Mouse (Mus musculus) small intestine, adult 2 months (tissue): Measurements from ENCODE around the gene Pacrg. TPM values are rescaled to one million over a fixed set of nuclear protein-coding genes. Genes with fewer than 3 reads are reported as not detected.

Source experiments
- H3K27ac ChIP-seq: fragments of 200-500 bp; 2 replicates; pipeline ENCODE4 v1.5.1; 2012; ENCODE audit warnings: low read depth, low read length, control low read depth, inconsistent platforms; ENCODE audit not compliant: insufficient read depth
- H3K27me3 ChIP-seq: fragments of 200-500 bp; 2 replicates; pipeline ENCODE4 v1.6.1; 2012; ENCODE audit warnings: mild to moderate bottlenecking, moderate library complexity, low read length, inconsistent platforms; ENCODE audit not compliant: control insufficient read depth, insufficient read depth
- H3K36me3 ChIP-seq: fragments of 200-500 bp; 2 replicates; pipeline ENCODE4 v1.6.1; 2012; ENCODE audit warnings: mild to moderate bottlenecking, low read length, control low read depth, inconsistent platforms; ENCODE audit not compliant: control insufficient read depth, insufficient read depth
- H3K4me1 ChIP-seq: fragments of 200-500 bp; 2 replicates; pipeline ENCODE4 v1.6.1; 2012; ENCODE audit warnings: low read length, inconsistent platforms, mixed read lengths; ENCODE audit not compliant: control insufficient read depth, insufficient read depth, insufficient read length
- H3K4me3 ChIP-seq: fragments of 200-500 bp; 2 replicates; pipeline ENCODE4 v1.5.1; 2012; ENCODE audit warnings: low read depth, mild to moderate bottlenecking, control low read depth, inconsistent platforms, low read length, moderate library complexity
- CTCF ChIP-seq: fragments of 200-500 bp; IDR thresholded peaks from 2 replicates; pipeline ENCODE4 v1.5.1; 2012; ENCODE audit warnings: low read depth, mild to moderate bottlenecking, control low read depth, inconsistent platforms, low read length, moderate library complexity, mixed read lengths; ENCODE audit not compliant: insufficient replicate concordance, insufficient read length; ENCODE audit errors: extremely low read depth
- POLR2A ChIP-seq: fragments of 200-500 bp; IDR thresholded peaks from 2 replicates; pipeline ENCODE4 v1.6.1; 2012; ENCODE audit warnings: low read depth, mild to moderate bottlenecking, control low read depth, inconsistent platforms, low read length, moderate library complexity
- WGBS: fragments of 180-500 bp; shearing (Covaris S2); methylation state at CpG from one replicate; pipeline ENCODE4 v1.1.7; 2018; 5-methylcytosine and 5-hydroxymethylcytosine counted together
- polyA plus RNA-seq: library from polyadenylated mRNA; depleted of rRNA; stranded (reverse); fragments of >200 nt; gene quantifications from 2 replicates; pipeline ENCODE4 v1.2.3, GENCODE M21; 2012

Pacrg gene
- polyA plus RNA-seq, 1 experiment, result not detected

GRCm38 (mm10) chr17:10702781-10703180 lies 137.3 kb downstream of the Pacrg start:
- Histone ChIP-seq H3K36me3 (no peaks in the 10 kb centered on the region), H3K27ac (no peak overlapping the region), H3K4me3 (no peak overlapping the region), H3K27me3 (no peaks in the 10 kb centered on the region), H3K4me1 (no peaks in the 10 kb centered on the region)
- WGBS, result 61% methylated on average over 6 of the region's 6 CpGs
- TF ChIP-seq CTCF (no peak), POLR2A (no peak)

- 71% methylated on average over 8 of the region's 8 CpGs for WGBS
- H3K27ac ChIP-seq, result no peak overlapping the region
- no peak overlapping the region for H3K4me3 ChIP-seq
- H3K4me1 ChIP-seq, result no peaks in the 10 kb centered on the region
- TF ChIP-seq CTCF, result no peak
- H3K36me3 ChIP-seq, result no peaks in the 10 kb centered on the region
- no peaks in the 10 kb centered on the region for H3K27me3 ChIP-seq
Measured at GRCm38 (mm10) chr17:10698041-10698440, 142.1 kb downstream of the Pacrg start.

- no peak for TF ChIP-seq CTCF
- TF ChIP-seq POLR2A, result no peak
- H3K27me3 ChIP-seq, result no peaks in the 10 kb centered on the region
- no peaks in the 10 kb centered on the region for H3K4me1 ChIP-seq
- no peak overlapping the region for H3K4me3 ChIP-seq
- no peak overlapping the region for H3K27ac ChIP-seq
- H3K36me3 ChIP-seq, result no peaks in the 10 kb centered on the region
Measured at GRCm38 (mm10) chr17:10695421-10695820, 144.7 kb downstream of the Pacrg start.

- no peak overlapping the region for H3K27ac ChIP-seq
- no peak overlapping the region for H3K4me3 ChIP-seq
- H3K4me1 ChIP-seq, result no peaks in the 10 kb centered on the region
- H3K27me3 ChIP-seq, result no peaks in the 10 kb centered on the region
- WGBS, result 79% methylated on average over 4 of the region's 4 CpGs
- TF ChIP-seq CTCF, result no peak
- no peak for TF ChIP-seq POLR2A
- no peaks in the 10 kb centered on the region for H3K36me3 ChIP-seq
Measured at GRCm38 (mm10) chr17:10677098-10677497, 163.0 kb downstream of the Pacrg start.

GRCm38 (mm10) chr17:10675536-10675935 lies 164.6 kb downstream of the Pacrg start:
- H3K36me3 ChIP-seq, result no peaks in the 10 kb centered on the region
- TF ChIP-seq POLR2A, result no peak
- no peak for TF ChIP-seq CTCF
- no peaks in the 10 kb centered on the region for H3K4me1 ChIP-seq
- H3K27ac ChIP-seq, result no peak overlapping the region
- no peak overlapping the region for H3K4me3 ChIP-seq
- H3K27me3 ChIP-seq, result no peaks in the 10 kb centered on the region
- 82% methylated on average over 5 of the region's 5 CpGs for WGBS

GRCm38 (mm10) chr17:10675048-10675447 lies 165.1 kb downstream of the Pacrg start:
- no peaks in the 10 kb centered on the region for H3K27me3 ChIP-seq
- no peak overlapping the region for H3K4me3 ChIP-seq

GRCm38 (mm10) chr17:10661294-10661693 lies 178.8 kb downstream of the Pacrg start:
- no peak for TF ChIP-seq CTCF
- TF ChIP-seq POLR2A, result no peak
- no peaks in the 10 kb centered on the region for H3K36me3 ChIP-seq
- 79% methylated on average over 4 of the region's 4 CpGs for WGBS
- no peaks in the 10 kb centered on the region for H3K4me1 ChIP-seq
- no peak overlapping the region for H3K27ac ChIP-seq
- no peak overlapping the region for H3K4me3 ChIP-seq
- no peaks in the 10 kb centered on the region for H3K27me3 ChIP-seq

More at GRCm38 (mm10) chr17:10675048-10675447, 165.1 kb downstream of the Pacrg start:
- Histone ChIP-seq H3K4me1 (no peaks in the 10 kb centered on the region), H3K27ac (no peak overlapping the region), H3K36me3 (no peaks in the 10 kb centered on the region)
- WGBS, result 69% methylated on average over 3 of the region's 3 CpGs
- TF ChIP-seq POLR2A (no peak), CTCF (no peak)

- WGBS, result 62% methylated on average over 7 of the region's 7 CpGs
- no peaks in the 10 kb centered on the region for H3K4me1 ChIP-seq
- TF ChIP-seq CTCF (no peak), POLR2A (no peak)
- H3K27ac ChIP-seq, result no peak overlapping the region
- H3K36me3 ChIP-seq, result no peaks in the 10 kb centered on the region
- H3K27me3 ChIP-seq, result no peaks in the 10 kb centered on the region
- no peak overlapping the region for H3K4me3 ChIP-seq
Measured at GRCm38 (mm10) chr17:10643604-10644003, 196.5 kb downstream of the Pacrg start.
